Mouse (Mus musculus): ENCODE measurements around the gene Amotl2.

DNA sequence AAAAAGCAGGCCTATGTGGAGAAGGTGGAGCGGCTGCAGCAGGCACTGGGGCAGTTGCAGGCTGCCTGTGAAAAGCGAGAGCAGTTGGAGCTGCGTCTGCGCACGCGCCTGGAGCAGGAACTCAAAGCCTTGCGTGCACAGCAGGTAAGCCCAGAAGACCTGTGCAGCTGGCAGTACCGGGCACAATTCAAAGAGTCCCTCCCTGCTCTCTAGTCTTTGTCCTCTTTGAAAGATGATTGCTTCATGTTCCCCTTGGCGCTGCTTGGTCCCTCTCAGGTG, 11.9 kb downstream of the Amotl2 start:
- TF ChIP-seq CTCF (IDR thresholded peaks at IDR 0.05; ENCODE audit: low read depth) (no peak), EP300 (IDR thresholded peaks at IDR 0.05; ENCODE audit: low read depth) (no peak)

Data from liver, postnatal 0 days (tissue).